Mouse (Mus musculus): ENCODE measurements around the gene Glg1. TPM values are rescaled to one million over a fixed set of nuclear protein-coding genes. Genes with fewer than 3 reads are reported as not detected.
"Not testable (repeated sequence)": the region's sequence is repeated elsewhere in the genome, so short reads cannot be mapped to it uniquely, and the experiment has no call there.

Glg1 gene
- total RNA-seq (2021): 100 to 1,000 TPM; 112 to 123 TPM

- intact Hi-C loops (cut with DNase I): loop anchor here (2.0 to 5.0 kb wide), 3 partner anchors 47 to 112 kb away; no protein-coding TSS in a partner anchor
- peak; percentile 97 for DNase-seq
Observed at GRCm38 (mm10) chr8:111258631-111259407, at the start of gene Glg1. Gene Glg1, minus strand, starts transcription at chr8:111259216.

- peak; percentile 51 to 61 for DNase-seq
- intact Hi-C loops (cut with DNase I): no loop called here
Observed at GRCm38 (mm10) chr8:111305031-111305730, 46.2 kb upstream of the Glg1 start.

DNA sequence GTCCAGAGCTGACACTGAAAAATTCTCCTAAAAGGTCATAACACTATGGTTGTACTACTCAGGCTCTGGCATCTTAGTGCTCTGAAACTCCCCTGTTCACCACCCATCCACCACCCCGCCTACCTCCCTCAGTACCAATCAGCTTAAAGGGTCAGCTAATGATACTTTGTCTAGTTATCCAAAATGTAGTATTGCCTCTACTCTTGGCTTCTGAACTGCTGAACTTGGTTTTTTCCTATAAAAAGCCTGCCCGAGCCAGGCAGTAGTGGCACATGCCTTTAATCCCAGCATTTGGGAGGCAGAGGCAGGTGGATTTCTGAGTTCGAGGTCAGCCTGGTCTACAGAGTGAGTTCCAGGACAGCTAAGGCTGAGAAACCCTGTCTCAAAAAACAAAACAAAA is 45.3 kb upstream of the Glg1 start:
- DNase-seq: no peak
- intact Hi-C loops (cut with DNase I): no loop called here

GRCm38 (mm10) chr8:111303076-111303803 is 44.2 kb upstream of the Glg1 start:
- intact Hi-C loops (cut with DNase I); DNase-seq: not testable (repeated sequence)

DNA sequence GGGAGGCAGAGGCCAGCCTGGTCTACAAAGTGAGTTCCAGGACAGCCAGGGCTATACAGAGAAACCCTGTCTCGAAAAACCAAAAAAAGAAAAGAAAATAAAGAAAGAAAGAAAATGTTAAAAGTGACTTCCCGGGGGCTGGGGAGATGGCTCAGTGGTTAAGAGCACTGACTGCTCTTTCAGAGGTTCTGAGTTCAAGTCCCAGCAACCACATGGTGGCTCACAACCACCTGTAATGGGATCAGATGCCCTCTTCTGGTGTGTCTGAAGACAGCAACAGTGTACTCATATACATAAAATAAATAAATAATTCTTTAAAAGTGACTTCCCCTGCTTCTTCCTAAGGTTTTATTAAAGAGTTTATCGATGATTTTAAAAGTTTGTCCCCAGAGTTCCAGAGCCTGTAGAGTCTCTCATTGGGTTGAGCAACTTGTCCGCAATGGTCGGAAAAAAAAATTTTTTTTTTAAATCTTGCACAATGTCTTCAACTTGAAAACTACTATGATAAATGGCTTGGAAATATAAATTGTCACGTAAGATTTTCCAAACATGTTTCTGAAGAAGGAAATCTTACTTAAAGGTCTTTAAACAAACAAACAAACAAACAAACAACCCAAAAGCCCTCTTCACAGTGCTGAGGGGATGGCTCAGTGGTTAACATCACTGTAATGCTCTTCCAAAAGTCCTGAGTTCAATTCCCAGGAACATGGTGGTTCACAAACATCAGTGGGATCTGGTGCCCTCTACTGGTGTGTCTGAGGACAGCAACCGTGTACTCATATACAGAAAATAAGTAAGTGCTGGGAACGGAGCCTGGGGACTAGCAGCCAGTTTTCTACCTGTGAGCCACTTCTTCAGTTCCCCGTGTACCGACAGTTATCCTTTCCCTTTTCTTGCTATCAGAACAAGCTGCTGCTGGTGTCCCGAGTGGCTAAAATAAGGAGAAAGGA is 41.9 kb upstream of the Glg1 start:
- DNase-seq: no peak

DNA sequence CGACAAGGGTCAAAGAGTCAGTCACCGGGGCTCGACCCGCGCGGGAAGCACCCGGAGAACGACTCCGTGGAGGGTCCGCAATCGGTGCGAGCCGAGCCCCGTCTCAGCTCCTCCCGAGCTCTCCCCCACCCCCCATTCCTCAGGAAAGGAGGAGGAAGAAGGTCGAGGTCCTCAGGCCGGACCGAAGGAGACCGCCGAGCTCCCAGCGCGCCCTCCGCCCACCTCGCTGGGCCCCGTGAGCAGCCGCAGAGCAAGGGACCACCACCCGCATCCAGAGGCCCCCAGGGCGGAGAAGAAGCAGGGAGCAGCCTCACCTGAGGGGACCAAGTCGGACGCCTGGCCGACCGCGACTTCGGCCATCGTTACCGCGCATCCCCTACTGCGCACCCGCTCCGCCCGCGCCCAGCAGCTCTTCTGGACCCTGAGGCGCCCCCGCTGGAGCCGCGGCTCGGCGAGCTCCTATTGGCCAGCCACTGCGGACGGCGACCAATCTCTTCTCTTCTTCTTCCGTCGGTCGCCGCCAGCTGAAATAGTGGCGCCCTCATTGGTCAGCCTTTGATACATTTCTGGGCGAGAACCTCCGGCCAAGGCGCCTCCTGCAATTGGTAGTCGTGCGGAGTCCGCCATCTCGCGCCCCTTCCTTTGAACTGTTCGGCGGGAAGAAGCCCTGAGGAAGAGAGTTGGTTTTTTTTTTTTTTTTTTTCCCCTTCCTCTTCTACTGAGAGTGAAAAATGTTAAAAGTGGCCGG is 41.0 kb upstream of the Glg1 start, which contains the start of gene Rfwd3:
Gene Rfwd3, minus strand, starts transcription at position 402 of the 748 bp plus-strand sequence.
- intact Hi-C loops (cut with DNase I): no loop called here
- peak; percentile 97 to 98 for DNase-seq

More for the DNA sequence above, 41.9 kb upstream of the Glg1 start:
- intact Hi-C loops (cut with DNase I): no loop called here

DNA sequence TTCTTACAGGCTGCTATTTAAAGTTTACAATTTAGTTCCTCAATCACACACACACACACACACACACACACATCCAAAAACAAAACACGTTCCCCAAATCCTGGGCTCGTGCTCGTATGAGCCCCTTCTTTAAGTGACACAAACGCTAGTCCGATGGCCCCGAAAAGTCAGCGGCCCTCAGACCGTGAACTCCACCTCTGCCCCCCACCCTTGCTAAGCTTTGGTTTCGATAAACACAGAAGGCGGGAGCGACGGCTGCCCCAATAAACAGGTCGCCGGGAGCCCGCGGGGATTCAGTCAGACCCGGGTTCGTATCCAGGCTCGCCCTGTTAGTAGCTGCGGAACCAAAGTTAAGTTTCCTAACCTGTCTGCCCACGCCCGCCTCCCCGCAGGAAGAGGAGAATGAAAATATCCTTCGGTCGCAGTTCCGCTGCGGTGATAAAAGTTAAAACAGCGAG is 40.4 kb upstream of the Glg1 start:
- intact Hi-C loops (cut with DNase I): no loop called here

GRCm38 (mm10) chr8:111298011-111298410 is 39.0 kb upstream of the Glg1 start:
- intact Hi-C loops (cut with DNase I): no loop called here
- no peak for DNase-seq

More for the DNA sequence above, 40.4 kb upstream of the Glg1 start:
- DNase-seq: peak; percentile 63 to 65

DNA sequence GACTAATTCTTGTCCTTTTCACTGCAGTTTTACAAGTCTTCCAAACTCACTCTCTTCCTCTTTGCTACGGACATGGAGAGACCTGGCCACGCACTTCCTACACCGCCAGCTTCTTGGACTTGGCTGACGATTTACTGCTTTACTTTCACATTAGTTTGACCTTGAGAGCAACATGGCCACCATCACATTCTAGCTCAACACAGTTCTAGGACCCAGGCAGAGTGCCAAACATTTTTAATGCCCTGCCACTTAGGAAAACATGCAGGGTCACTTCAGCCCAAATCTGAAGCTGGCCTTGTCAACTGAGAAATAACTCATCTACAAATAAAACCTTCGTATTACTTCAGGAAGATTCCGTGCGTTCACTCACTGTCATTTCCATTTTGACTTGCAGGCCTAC is 32.7 kb upstream of the Glg1 start:
- intact Hi-C loops (cut with DNase I): no loop called here
- peak; percentile 72 to 80 for DNase-seq

DNA sequence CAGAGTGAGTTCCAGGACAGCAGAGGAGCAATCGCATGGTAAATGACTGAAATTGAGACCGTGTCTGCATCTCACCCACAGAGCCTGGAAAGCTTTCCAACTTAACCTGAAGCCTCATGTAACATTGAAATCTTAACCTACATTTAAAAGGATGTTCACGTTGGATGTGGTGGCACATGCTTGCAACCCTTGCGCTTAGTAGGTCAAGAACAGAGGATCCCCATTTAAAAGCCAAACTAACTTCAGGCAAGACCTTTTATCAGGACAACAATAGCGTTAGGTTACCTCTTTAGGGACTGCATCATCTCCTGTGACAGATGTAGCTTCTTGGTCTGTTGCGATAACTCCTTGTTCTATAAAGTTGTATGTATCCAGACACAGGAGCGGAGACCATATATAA is 31.6 kb upstream of the Glg1 start:
- no peak for DNase-seq
- intact Hi-C loops (cut with DNase I): no loop called here

DNA sequence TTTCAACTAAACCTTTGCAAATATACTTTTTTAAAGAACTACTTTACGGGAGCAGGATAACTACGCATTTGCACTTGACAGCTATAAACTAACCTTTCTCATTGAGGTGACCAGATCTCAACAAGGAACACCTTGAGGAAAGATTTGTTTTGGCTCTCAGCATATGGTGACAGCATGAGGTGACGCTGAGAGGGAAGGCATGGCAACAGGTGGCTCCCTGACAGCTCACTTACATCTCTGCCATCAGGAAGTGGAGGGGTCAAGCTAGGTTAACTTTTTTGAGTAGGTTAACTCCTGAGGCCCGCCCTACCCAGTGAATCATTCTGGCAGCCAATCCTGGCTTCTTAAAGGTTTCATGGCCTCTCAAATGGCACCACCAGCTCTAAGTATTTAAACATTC is 26.6 kb upstream of the Glg1 start:
- no peak for DNase-seq

DNA sequence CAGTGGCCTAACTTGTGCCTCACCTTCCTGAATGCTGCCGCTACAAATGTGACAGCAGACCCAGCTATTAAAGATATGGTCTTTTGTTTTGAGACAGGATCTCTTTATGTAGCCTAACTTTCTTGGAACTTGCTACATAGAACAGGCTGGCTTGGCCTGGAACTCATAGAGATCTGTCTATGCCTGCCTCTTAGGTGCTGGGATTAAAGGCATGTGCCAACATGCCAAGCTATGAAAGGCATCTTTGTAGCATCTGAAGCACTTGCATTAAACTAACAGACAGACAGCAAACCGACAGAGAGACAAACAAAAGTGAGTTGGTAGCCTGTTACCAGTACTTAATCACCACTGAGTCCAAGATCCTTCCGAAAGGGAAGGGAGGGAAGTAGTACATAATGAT is 23.1 kb upstream of the Glg1 start:
- DNase-seq: no peak
- intact Hi-C loops (cut with DNase I): no loop called here

More for the DNA sequence above, 26.6 kb upstream of the Glg1 start:
- intact Hi-C loops (cut with DNase I): no loop called here

DNA sequence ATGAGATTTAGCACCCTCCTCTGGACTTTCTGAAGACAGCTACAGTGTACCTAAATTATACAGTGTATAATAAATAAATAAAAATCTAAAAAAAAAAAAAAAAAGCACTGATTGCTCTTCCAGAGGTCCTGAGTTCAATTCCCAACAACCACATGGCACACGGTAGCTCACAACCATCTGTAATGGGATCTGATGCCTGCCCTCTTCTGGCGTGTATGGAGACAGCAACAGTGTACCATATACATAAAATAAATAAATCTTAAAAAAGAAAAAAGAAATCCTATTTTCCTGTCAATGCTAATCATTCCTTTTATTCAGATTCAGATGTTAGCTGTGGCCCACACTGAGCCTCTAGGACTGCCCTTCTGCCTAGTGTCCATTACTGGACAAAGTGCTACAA is 9.3 kb upstream of the Glg1 start:
- DNase-seq: no peak
- intact Hi-C loops (cut with DNase I): no loop called here

GRCm38 (mm10) chr8:111266161-111266560 is 7.1 kb upstream of the Glg1 start:
- DNase-seq; intact Hi-C loops (cut with DNase I): not testable (repeated sequence)

- DNase-seq: no peak
- intact Hi-C loops (cut with DNase I): no loop called here
Observed at GRCm38 (mm10) chr8:111264693-111265220, 5.7 kb upstream of the Glg1 start.

GRCm38 (mm10) chr8:111261981-111262381 is 3.0 kb upstream of the Glg1 start:
- peak; percentile 26 to 47 for DNase-seq
- intact Hi-C loops (cut with DNase I): no loop called here

DNA sequence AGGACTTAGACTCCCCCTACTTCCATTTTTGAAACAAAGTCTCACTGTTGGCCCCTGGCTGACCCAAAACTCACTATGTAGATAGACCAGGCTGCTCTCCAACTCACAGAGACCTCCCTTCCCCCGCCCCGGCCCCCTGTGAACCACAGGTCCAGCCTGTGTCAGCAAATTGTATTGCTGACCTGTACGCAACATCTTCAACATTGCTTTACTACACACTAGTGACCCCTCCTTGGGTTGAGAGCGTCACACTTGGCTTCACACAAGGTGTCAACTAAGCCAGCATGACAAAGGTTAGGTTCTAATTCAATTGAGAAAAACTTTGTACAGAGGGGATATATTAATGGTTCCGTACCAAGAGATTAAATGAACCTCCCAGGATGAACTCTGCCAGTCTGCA is 1.2 kb upstream of the Glg1 start:
- intact Hi-C loops (cut with DNase I): no loop called here
- DNase-seq: no peak

GRCm38 (mm10) chr8:111259408-111259741 is 359 bp upstream of the Glg1 start:
- intact Hi-C loops (cut with DNase I): loop anchor here (2.0 to 5.0 kb wide), 3 partner anchors 47 to 112 kb away; no protein-coding TSS in a partner anchor
- DNase-seq: no peak
